Mouse (Mus musculus): ENCODE data around the gene Plpp1. TPM values are rescaled to one million over a fixed set of nuclear protein-coding genes. Genes with fewer than 3 reads are reported as not detected.
A peak's percentile ranks its signal among the peaks of the same experiment; 100 is the strongest.

Gene Plpp1
- polyA plus RNA-seq, 1 experiment: 123 TPM

DNA sequence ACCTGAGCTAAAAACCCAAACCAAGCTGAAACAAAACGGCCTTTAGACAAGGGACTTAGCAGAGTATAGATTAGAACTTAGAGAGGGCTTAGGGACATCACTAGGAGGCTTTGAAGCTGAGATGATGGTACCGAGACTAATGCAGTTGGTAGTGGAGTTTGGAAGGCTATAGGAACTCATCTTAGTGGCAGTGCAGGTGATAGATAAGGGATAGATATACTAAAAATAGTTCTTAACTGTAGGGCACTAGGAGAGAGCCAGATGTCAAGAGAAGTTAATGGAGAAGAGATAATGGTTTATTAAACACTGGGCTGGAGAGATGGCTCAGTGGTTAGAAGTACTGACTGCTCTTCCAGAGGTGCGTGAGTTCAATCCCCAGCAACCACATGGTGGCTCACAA is 15.4 kb downstream of the Plpp1 start:
- DNase-seq: no peak
- TF ChIP-seq POLR2A (IDR thresholded peaks at IDR 0.05; ENCODE audit: low read depth, low read length) (no peak), CTCF (conservative IDR thresholded peaks at IDR 0.05; ENCODE audit: insufficient read depth, insufficient read length, low read depth, low read length) (no peak)
- Histone ChIP-seq H3K27ac (ENCODE audit: insufficient read depth, low read depth, low read length) (0 out of 2 replicates have a peak overlapping the region, but pooled peaks have one; percentile 32), H3K27me3 (replicated peaks; ENCODE audit: control insufficient read depth, insufficient read depth, low read length) (no peaks in the 10 kb centered on the region), H3K4me3 (ENCODE audit: insufficient read depth, low read depth, low read length) (no peak overlapping the region), H3K36me3 (ENCODE audit: control insufficient read depth, insufficient read depth, low read length) (no peaks in the 10 kb centered on the region), H3K4me1 (ENCODE audit: control insufficient read depth, insufficient read depth, low read length) (0 out of 2 replicates have a peak, but pooled peaks cover 2% of the 10 kb centered on the region)
- 83% methylated on average over 3 of the region's 3 CpGs for WGBS

DNA sequence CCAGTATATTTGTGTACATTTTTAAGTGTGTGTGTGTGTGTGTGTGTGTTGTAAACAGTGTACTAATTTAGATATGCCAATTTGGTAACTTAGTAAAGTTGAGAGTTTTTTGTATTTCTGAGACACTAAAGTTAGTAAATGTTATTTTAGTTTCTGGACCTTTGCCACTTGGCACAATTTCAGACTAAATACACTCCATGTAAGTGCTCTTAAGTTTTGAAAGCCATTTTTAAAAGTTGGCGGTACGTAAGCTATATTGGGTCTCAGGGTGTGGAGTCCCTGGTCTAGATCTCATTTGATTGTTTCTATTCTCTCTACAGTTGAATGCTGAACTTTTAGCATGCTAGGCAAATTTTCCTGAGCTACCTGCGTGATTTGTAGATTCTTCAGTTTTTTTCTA is 17.5 kb downstream of the Plpp1 start:
- Histone ChIP-seq H3K4me3 (ENCODE audit: insufficient read depth, low read depth, low read length) (no peak overlapping the region), H3K27me3 (replicated peaks; ENCODE audit: control insufficient read depth, insufficient read depth, low read length) (no peaks in the 10 kb centered on the region), H3K27ac (ENCODE audit: insufficient read depth, low read depth, low read length) (no peak overlapping the region), H3K4me1 (ENCODE audit: control insufficient read depth, insufficient read depth, low read length) (0 out of 2 replicates have a peak, but pooled peaks cover 2% of the 10 kb centered on the region), H3K36me3 (ENCODE audit: control insufficient read depth, insufficient read depth, low read length) (no peaks in the 10 kb centered on the region)
- no peak for DNase-seq
- WGBS: 71% methylated on average over 3 of the region's 3 CpGs
- TF ChIP-seq POLR2A (IDR thresholded peaks at IDR 0.05; ENCODE audit: low read depth, low read length): no peak
- TF ChIP-seq CTCF (conservative IDR thresholded peaks at IDR 0.05; ENCODE audit: insufficient read depth, insufficient read length, low read depth, low read length): no peak

DNA sequence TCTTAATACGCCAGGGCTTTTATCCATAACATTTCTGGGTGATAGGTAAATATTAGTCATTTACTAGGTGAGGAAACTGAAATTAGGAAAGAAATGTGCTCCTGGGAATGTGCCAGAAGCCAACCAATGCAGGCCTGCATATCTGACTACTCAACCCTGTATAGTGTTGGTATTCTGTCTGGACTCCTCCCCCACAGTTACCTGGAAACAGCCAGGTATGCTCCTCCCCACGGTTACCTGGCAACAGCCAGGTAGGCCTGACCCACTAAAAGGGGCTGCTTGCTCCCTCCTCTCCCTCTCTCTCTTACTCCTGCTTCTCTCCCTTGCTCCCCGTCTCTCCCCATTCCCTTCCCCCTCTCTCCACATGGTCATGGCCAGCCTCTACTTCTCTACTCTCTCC is 21.8 kb downstream of the Plpp1 start:
- WGBS: 72% methylated on average over 3 of the region's 3 CpGs
- Histone ChIP-seq H3K4me3 (ENCODE audit: insufficient read depth, low read depth, low read length) (no peak overlapping the region), H3K36me3 (ENCODE audit: control insufficient read depth, insufficient read depth, low read length) (no peaks in the 10 kb centered on the region), H3K4me1 (ENCODE audit: control insufficient read depth, insufficient read depth, low read length) (0 out of 2 replicates have a peak, but pooled peaks cover 2% of the 10 kb centered on the region), H3K27me3 (replicated peaks; ENCODE audit: control insufficient read depth, insufficient read depth, low read length) (no peaks in the 10 kb centered on the region), H3K27ac (ENCODE audit: insufficient read depth, low read depth, low read length) (no peak overlapping the region)
- no peak for DNase-seq
- no peak for TF ChIP-seq POLR2A (IDR thresholded peaks at IDR 0.05; ENCODE audit: low read depth, low read length)
- no peak for TF ChIP-seq CTCF (conservative IDR thresholded peaks at IDR 0.05; ENCODE audit: insufficient read depth, insufficient read length, low read depth, low read length)

DNA sequence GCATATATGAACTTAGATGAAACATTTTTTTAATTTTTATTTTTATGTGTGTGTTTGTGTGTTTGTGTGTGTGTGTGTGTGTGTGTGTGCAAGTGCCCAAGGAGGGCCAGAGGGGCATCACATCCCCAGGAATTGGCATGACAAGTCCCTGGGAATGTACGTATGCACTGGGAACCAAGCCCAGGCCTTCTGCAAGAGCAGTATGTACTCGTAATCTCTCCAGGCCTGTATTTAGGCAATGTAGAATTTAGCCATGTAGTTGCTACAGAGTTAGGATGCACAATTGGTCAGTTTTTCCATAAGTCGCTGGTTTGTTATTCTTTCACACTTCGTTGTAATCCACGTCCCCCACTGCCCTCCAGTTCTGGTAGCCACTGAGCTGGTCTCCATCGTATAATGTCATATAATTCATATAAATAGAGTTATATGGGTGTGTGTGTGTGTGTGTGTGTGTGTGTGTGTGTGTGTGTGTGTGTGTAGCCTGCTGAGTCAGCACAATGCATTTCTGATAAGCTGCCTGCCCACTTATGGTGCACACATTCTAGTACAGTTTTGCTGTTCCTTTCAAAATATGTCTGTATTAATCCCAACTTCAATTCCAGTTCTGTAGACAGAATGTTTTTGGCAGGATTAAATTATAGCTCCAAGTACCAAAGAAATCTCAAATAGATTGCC is 22.8 kb downstream of the Plpp1 start:
- 69% methylated on average over 6 of the region's 6 CpGs for WGBS
- no peak for TF ChIP-seq POLR2A (IDR thresholded peaks at IDR 0.05; ENCODE audit: low read depth, low read length)
- Histone ChIP-seq H3K4me3 (ENCODE audit: insufficient read depth, low read depth, low read length) (no peak overlapping the region), H3K27ac (ENCODE audit: insufficient read depth, low read depth, low read length) (peak overlapping the region; percentile 9), H3K36me3 (ENCODE audit: control insufficient read depth, insufficient read depth, low read length) (no peaks in the 10 kb centered on the region), H3K4me1 (ENCODE audit: control insufficient read depth, insufficient read depth, low read length) (0 out of 2 replicates have a peak, but pooled peaks cover 2% of the 10 kb centered on the region), H3K27me3 (replicated peaks; ENCODE audit: control insufficient read depth, insufficient read depth, low read length) (no peaks in the 10 kb centered on the region)
- no peak for DNase-seq

DNA sequence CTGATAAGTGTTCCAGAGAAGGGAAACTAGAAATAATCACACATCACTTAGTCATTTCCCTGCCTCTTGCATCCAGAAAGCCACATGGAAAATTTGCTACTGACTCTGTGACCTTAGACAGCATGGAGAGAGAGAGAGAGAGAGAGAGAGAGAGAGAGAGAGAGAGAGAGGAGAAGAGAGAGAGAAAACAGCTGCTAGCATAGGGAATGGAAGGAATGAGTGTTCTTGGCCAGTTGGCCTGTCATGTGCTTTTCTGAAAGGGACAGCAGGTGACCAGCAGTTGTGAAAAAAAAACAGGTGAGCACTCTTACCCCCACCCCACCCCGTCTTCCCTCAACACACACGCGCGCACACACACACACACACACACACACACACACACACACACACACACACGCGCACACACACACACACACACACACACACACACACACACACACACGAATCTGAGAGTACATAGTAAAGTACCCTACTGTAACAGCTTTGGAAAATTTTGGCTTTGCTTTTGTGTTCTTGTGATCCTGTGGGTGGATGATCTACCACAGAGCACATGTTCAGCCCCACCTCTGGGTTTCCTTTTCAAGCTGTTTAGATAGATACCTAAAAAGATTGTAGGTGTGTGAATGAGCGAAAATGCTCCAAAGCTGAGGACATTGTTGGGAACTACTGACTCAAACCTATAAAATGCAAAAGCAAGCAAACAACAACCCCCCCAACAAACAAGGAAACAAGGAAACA is 23.5 kb downstream of the Plpp1 start:
- no peak overlapping the region for H3K4me3 ChIP-seq (ENCODE audit: insufficient read depth, low read depth, low read length)
- no peak overlapping the region for H3K27ac ChIP-seq (ENCODE audit: insufficient read depth, low read depth, low read length)
- H3K4me1 ChIP-seq (ENCODE audit: control insufficient read depth, insufficient read depth, low read length): 0 out of 2 replicates have a peak, but pooled peaks cover 2% of the 10 kb centered on the region
- H3K36me3 ChIP-seq (ENCODE audit: control insufficient read depth, insufficient read depth, low read length): no peaks in the 10 kb centered on the region
- H3K27me3 ChIP-seq (replicated peaks; ENCODE audit: control insufficient read depth, insufficient read depth, low read length): no peaks in the 10 kb centered on the region
- 69% methylated on average over 8 of the region's 8 CpGs for WGBS
- DNase-seq: no peak
- no peak for TF ChIP-seq POLR2A (IDR thresholded peaks at IDR 0.05; ENCODE audit: low read depth, low read length)
- no peak for TF ChIP-seq CTCF (conservative IDR thresholded peaks at IDR 0.05; ENCODE audit: insufficient read depth, insufficient read length, low read depth, low read length)

DNA sequence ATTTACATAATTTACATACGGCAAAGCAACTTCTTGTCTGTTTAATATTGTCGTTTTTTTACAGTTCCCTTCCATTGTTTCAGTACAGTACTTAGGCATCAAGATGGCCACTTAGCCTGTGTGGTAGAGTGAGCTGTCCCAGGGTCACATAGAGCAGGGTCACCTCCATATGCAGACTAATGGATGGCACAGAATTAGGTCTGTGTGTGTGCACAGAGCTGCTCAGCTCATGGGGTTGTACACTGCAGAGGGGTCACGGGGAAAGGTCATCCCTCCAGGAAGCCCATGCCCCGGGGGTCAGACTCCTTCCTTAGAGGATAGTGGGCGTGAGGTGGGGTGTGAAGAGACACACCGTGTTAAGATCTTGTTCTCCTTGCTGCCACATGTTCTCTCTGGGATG is 24.9 kb downstream of the Plpp1 start:
- H3K27me3 ChIP-seq (replicated peaks; ENCODE audit: control insufficient read depth, insufficient read depth, low read length): no peaks in the 10 kb centered on the region
- 56% methylated on average over 6 of the region's 6 CpGs for WGBS
- no peak overlapping the region for H3K27ac ChIP-seq (ENCODE audit: insufficient read depth, low read depth, low read length)
- no peak for DNase-seq
- TF ChIP-seq POLR2A (IDR thresholded peaks at IDR 0.05; ENCODE audit: low read depth, low read length): no peak
- no peak for TF ChIP-seq CTCF (conservative IDR thresholded peaks at IDR 0.05; ENCODE audit: insufficient read depth, insufficient read length, low read depth, low read length)
- no peaks in the 10 kb centered on the region for H3K36me3 ChIP-seq (ENCODE audit: control insufficient read depth, insufficient read depth, low read length)
- no peak overlapping the region for H3K4me3 ChIP-seq (ENCODE audit: insufficient read depth, low read depth, low read length)
- no peaks in the 10 kb centered on the region for H3K4me1 ChIP-seq (ENCODE audit: control insufficient read depth, insufficient read depth, low read length)

DNA sequence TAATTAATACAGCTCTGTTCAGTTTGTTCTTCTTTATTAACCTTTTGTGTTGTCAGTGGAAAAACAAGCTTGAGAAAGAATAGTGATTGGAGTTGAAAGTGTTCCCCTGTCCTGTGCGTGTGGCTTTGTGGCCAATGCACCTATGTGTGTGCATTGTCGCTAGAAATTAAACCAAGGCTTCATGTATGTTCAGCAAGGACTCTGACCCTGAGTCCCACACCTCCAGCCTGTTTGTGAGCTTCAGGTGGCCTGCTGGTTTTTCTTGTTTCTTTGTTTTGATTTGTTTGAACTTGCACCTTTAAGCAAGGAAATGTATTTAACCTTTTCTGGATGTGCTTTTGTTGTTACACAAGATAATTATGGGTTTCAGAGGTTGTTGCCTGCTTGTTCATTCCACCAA is 29.0 kb downstream of the Plpp1 start:
- 79% methylated on average over 2 of the region's 2 CpGs for WGBS
- Histone ChIP-seq H3K4me3 (ENCODE audit: insufficient read depth, low read depth, low read length) (no peak overlapping the region), H3K36me3 (ENCODE audit: control insufficient read depth, insufficient read depth, low read length) (no peaks in the 10 kb centered on the region), H3K27ac (ENCODE audit: insufficient read depth, low read depth, low read length) (no peak overlapping the region), H3K4me1 (ENCODE audit: control insufficient read depth, insufficient read depth, low read length) (no peaks in the 10 kb centered on the region), H3K27me3 (replicated peaks; ENCODE audit: control insufficient read depth, insufficient read depth, low read length) (no peaks in the 10 kb centered on the region)
- no peak for DNase-seq
- no peak for TF ChIP-seq CTCF (conservative IDR thresholded peaks at IDR 0.05; ENCODE audit: insufficient read depth, insufficient read length, low read depth, low read length)
- TF ChIP-seq POLR2A (IDR thresholded peaks at IDR 0.05; ENCODE audit: low read depth, low read length): no peak
